Mouse (Mus musculus): ENCODE data around the gene Daam1. TPM values are rescaled to one million over a fixed set of nuclear protein-coding genes. Genes with fewer than 3 reads are reported as not detected.

Daam1 gene
- polyA plus RNA-seq, 1 experiment from 2014 or later: 3.8 TPM

DNA sequence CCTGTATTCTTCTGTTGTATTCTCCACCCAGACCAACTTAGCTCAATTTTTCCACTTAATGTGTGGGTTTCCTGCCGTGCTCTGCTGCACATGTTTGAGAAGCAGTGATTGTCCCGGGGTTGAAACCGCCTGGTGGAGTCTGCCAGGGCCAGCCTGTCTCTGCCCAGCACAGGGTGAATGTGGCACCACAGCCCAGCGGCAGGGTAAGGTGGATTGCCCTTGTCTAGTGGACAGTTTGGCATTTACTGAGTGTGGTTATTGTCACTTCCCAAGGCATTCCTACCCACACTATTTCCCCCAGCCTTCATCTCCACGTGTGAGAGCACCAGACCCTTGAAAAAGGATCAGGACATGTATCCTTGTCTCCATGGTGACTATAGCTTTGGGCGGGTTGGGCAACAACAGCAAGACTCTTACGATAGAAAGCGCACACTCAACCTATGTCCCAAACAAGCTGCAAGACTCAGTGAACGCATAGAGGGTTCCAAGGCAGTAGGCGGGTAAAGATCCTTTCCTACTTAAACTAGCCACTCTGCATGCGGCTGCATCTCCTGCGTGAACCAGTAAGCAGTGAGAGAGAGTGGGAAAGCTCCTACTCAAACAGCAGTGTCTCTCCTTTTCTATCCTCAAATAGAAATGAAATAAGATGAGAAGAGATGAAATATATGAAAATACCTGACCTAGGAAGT, 139.2 kb downstream of the Daam1 start:
- DNase-seq (ENCODE audit: low spot score): no peak

GRCm38 (mm10) chr12:71970791-71971654, 140.1 kb downstream of the Daam1 start:
- DNase-seq (ENCODE audit: low spot score): no peak

- no peak for DNase-seq (ENCODE audit: low spot score)
These were observed 141.2 kb downstream of the Daam1 start for GRCm38 (mm10) chr12:71972126-71972525.

GRCm38 (mm10) chr12:71972619-71973266, 141.9 kb downstream of the Daam1 start:
- DNase-seq (ENCODE audit: low spot score): no peak

- no peak for DNase-seq (ENCODE audit: low spot score)
These were observed 142.7 kb downstream of the Daam1 start for GRCm38 (mm10) chr12:71973577-71973976.

GRCm38 (mm10) chr12:71975626-71976025, 144.7 kb downstream of the Daam1 start:
- no peak for DNase-seq (ENCODE audit: low spot score)

DNA sequence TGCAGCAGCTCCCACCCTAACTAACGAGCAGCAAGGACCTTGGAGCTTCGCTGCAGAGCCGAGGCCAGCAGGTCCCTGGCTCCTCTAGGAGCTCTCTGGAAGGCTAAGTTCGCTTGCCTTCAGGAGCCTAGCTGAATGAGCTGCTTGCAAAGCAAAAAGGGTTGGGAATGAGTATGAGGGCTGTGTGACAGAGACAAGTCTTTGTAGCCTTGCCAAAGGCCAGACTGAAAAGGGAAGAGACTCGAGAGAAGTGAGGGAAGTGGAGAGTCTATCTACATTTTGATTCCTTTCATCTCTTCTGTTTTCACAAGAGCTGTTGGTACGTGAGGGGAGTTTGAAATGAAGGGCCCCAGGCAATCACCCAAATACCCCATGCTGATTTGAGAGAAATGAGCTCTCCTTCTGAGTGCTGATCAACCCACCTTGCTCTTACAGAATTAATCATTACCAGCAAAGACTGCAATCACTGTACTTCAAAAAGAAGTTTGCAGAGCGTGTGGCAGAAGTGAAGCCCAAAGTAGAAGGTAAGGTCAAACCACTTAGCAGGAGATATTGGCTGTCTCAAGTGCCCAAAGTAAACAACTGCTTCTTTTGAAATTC, 145.6 kb downstream of the Daam1 start:
- no peak for DNase-seq (ENCODE audit: low spot score)

GRCm38 (mm10) chr12:71977364-71977763, 146.5 kb downstream of the Daam1 start:
- DNase-seq (ENCODE audit: low spot score): no peak

GRCm38 (mm10) chr12:71978513-71979352, 147.9 kb downstream of the Daam1 start:
- DNase-seq (ENCODE audit: low spot score): no peak

GRCm38 (mm10) chr12:71980166-71980565, 149.3 kb downstream of the Daam1 start:
- no peak for DNase-seq (ENCODE audit: low spot score)

- no peak for DNase-seq (ENCODE audit: low spot score)
These were observed 149.9 kb downstream of the Daam1 start for GRCm38 (mm10) chr12:71980746-71981145.

- no peak for DNase-seq (ENCODE audit: low spot score)
These were observed 150.4 kb downstream of the Daam1 start for GRCm38 (mm10) chr12:71981250-71981649.

DNA sequence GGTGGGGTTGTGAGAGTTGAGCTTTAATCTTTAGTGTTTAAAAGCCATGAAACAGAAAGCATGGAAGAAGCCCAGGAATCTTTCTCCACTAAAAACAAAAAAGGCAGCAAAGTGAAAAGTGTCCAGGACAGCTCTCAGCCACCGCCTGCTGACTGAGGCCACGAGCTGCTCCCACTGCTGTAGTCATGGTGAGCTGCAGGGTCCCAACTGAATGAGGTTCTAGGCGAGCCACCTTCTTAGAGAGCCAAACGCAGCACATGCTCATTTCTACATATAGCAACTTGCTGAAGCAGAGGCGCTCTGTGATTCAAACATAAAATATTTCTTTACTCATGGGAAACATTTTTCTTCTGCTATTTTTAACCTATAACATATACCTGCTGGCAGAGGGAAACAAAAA, 150.9 kb downstream of the Daam1 start:
- DNase-seq (ENCODE audit: low spot score): no peak

DNA sequence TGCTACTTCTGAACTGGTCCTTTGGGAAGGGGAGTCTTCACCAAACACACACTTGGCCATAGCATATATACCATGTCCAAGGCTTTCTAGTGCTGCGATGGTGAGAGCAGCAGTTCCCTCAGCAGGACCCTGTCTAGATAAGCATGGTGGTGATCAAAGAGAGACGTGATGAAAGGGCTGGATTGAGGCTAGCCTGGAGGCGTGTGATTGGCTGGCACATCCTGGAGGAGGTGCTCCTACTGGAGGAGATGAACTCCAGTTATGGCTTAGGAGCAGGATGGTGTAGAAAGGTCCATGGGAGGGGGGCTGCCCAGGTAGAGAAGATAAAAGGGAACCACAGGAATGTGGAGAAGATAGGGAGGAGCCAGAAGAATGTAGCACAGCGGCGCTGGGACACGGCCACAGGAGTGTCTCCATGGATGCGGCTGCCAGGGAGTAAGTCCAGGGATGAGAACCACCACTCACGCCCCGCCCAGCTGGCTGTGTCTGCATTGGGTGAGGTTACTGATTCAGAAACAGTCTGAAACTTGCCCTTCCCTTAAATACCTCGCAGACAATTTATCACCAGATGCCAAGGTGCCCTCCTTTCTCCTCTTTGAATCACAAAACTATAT, 152.3 kb downstream of the Daam1 start:
- no peak for DNase-seq (ENCODE audit: low spot score)

DNA sequence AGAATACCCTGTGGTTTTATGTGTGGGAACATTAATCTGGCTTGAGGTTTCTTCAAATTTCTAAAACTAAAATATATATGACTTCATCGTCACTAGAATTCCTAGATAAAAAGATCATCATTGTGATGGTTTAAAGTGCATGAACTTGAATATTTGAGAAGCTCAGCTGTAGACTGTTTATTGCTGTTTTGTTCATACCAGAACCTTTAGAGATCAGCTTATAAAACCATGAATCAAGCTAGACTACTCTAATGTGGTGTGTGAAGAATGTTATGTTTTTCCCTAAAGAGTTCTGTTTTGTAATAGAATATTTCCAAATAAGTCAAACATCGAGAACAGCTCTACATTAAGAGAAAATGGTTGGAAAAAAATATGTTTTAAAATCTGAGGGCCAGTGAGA, 156.3 kb downstream of the Daam1 start:
- no peak for DNase-seq (ENCODE audit: low spot score)

DNA sequence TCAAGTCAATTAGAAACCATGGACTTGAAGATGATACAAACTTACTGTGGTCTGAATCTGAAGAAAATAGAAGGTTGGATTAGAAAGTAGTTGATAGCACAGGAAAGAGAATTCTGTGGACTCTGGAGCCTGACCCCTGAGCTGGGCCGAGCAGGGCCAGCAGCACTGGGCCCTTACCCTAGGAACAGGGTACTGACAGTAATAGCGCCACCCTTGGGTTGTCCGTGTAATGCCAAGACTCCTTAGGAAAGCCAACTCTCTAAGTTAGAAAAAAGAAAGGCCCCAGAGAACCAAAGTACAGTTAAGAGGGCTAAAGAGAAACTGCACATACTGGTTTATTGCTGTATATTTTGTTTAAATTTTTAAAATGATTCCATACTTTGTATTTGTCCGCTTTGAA, 157.0 kb downstream of the Daam1 start:
- DNase-seq (ENCODE audit: low spot score): no peak

DNA sequence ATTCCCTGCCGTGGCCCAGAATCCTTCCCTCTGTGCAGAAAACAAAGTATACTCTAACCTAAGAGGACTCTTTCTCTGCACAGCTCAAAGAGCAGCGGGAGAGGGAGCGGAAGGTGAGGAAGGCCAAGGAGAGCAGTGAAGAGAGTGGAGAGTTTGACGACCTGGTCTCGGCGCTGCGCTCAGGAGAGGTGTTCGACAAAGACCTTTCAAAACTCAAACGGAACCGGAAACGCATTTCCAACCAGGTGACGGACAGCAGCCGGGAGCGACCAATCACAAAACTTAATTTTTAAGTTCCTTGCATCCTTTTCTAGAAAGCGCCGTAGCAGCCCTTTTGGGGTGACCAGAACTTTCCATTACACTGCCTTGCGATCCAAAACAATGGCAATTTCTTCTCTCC, 158.7 kb downstream of the Daam1 start:
- DNase-seq (ENCODE audit: low spot score): no peak

DNA sequence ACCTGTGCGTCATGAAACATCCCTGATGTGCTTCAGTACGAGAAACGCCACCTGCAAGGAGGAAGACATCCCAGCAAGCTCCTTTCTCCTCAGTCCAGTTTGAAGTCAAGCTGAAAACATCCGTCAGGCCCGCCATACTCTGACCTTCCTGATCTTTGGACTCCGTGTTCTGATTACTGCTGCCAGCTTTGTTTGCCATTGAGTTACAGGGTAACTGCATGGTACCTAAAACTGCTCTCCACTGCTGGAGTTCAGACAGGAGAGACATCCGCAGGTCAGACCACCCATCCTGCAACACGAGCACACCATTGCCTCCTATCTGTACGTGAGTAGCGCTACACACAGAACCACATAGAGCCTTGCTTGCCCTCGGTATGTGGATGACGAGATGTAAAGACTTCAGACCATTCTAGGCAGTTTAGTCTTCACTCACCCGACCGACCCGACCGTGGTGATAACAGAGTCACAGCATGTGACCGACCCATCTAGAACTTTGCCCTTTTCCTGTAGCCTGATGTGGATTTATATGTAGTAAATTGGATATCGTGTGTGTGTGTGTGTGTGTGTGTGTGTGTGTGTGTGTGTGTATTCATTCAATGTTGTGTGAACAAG, 161.8 kb downstream of the Daam1 start:
- DNase-seq (ENCODE audit: low spot score): no peak

DNA sequence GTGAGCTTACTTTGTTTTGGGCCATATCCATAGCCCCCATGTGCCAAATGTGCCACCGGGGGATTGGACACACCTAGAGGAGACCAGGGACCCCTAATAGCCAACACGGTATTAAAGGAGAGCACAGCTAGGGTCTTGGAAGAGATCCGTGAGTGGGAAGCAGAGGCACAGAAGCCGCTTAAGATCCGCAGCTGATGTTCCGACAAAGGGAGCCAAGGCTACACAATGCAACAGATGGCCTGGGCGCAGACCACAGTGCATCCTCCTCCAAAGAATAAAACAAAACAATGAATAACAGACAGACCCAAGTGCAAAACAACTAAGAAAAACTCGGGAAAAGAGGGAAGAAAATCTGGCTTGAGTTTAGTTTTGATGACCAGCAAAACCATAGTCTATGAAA, 165.0 kb downstream of the Daam1 start:
- DNase-seq (ENCODE audit: low spot score): no peak

DNA sequence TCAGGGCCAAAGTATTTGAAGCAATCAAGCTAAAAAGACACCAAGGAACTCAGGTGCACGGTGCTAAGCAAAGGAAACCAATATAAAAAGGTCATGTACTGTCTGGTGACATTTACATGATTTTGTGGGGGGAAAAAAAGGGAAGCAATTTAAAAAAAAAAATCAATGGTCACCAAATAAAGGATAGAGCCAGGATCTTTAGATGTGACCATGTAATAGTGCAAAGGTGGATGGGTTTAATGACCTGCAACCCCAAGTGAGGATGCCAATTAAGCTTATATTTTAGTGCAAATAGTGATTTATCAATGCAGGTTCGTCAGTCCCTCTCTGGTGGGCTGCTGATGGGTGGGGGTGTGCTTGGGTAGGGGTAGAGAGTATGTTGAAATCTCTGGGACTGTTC, 166.0 kb downstream of the Daam1 start:
- DNase-seq (ENCODE audit: low spot score): no peak
